In the genomic region with DNA sequence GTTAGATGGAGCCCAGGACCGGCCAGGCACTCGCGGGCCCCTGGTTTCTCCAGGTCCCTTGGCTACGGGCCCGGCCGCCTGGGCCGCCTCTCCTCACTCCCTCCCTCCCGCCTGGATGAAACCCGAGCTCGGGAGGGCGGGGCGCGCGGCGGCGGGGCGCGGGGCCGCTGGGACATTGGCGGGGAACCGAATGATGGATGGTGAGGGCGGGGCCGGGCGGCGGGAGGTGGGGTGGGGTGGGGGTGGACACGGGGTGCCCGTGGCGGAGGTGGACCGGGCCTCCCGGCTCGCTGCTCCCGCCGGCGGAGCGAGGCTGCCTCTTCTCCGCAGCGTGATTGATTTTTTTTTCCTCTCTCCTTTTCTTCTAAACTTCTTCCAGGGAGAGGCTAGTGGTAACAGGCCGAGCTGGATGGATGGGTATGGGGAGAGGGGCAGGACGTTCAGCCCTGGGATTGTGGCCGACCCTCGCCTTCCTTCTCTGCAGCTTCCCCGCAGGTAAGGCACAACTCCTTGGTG, we compare ENCODE assay signal across 8 mouse cellular contexts. TPM values are rescaled to one million over a fixed set of nuclear protein-coding genes. Genes with fewer than 3 reads are reported as not detected.
A peak's percentile ranks its signal among the peaks of the same experiment; 100 is the strongest.
DNase-seq lines count a peak whose midpoint lies in the region; ATAC-seq and TF ChIP-seq lines count a peak whose summit lies in the region.

No protein-coding gene starts in this region.

- intact Hi-C loops in left cerebral cortex, adult 2 months (cut with DNase I), result loop anchor here (2.0 kb wide), 1 partner anchor 14 kb away; no protein-coding TSS in a partner anchor

- H3K4me3 ChIP-seq in hindbrain, embryonic 13.5 days, result peak overlapping the region; percentile 69
- H3K4me3 ChIP-seq in left cerebral cortex, adult 2 months, result peak overlapping the region; percentile 52

- DNase-seq in adrenal gland, adult (ENCODE audit: inconsistent age in 2 of 2, low spot score in 1 of 2), result peak; percentile 93 to 96
- peak; percentile 69 to 81 for DNase-seq in cerebellum, postnatal 36 days
- DNase-seq in gastrocnemius, adult 18-20 months (ENCODE audit: low spot score), result peak; percentile 95
- DNase-seq in left cerebral cortex, adult 2 months (ENCODE audit: extremely low spot score in 1 of 2, low spot score in 2 of 2), result peak; percentile 78 to 84
- DNase-seq in lung, postnatal 4 days, result peak; percentile 91 to 95
- DNase-seq in right cerebral cortex, postnatal 4 days, result peak; percentile 80

- peak; percentile 81 for ATAC-seq in hindbrain, embryonic 13.5 days (ENCODE audit: low FRiP score)
- ATAC-seq in CD4-positive, CD25-positive, alpha-beta regulatory T cell, adult 4 months, result no peak

- peaks cover 6% of the 10 kb centered on the region for H3K36me3 ChIP-seq in hindbrain, embryonic 13.5 days

- peak overlapping the region; percentile 89 for H3K4me2 ChIP-seq in hindbrain, embryonic 13.5 days

- no peak for TF ChIP-seq CTCF in left cerebral cortex, adult 2 months (IDR thresholded peaks at IDR 0.05)

- peak overlapping the region; percentile 94 for H3K27ac ChIP-seq in hindbrain, embryonic 13.5 days
- peak overlapping the region; percentile 83 for H3K27ac ChIP-seq in left cerebral cortex, adult 2 months

- 0% methylated on average over 13 of the region's 42 CpGs for WGBS in hindbrain, embryonic 13.5 days

- no peaks in the 10 kb centered on the region for H3K27me3 ChIP-seq in hindbrain, embryonic 13.5 days

- peaks cover 78% of the 10 kb centered on the region for H3K4me1 ChIP-seq in hindbrain, embryonic 13.5 days (replicated peaks)

- H3K9me3 ChIP-seq in hindbrain, embryonic 13.5 days, result no peaks in the 10 kb centered on the region

- peak overlapping the region; percentile 87 for H3K9ac ChIP-seq in hindbrain, embryonic 13.5 days

RNA-seq across cellular contexts. Expression of a gene that starts 15.8 kb away (rescaled TPM):
- 10 to 100 TPM; 42.0 to 54.6 TPM for total RNA-seq in gastrocnemius, adult 18-20 months (2021)
- 40.0 and 41.1 TPM in 2 replicates for polyA plus RNA-seq in hindbrain, embryonic 13.5 days (2015; fragmentation: Nextera tagmentation; extraction: Ambion mirVana)
- 10 to 100 TPM; 52.3 to 54.6 TPM for total RNA-seq in left cerebral cortex, adult 2 months (2021)
- not detected for polyA plus RNA-seq in CD4-positive, CD25-positive, alpha-beta regulatory T cell, adult 4 months (2017; shearing (Covaris generic))
